Mouse (Mus musculus) limb, embryonic 14.5 days (tissue): ENCODE data around the gene Popdc3. TPM values are rescaled to one million over a fixed set of nuclear protein-coding genes. Genes with fewer than 3 reads are reported as not detected.
"Not testable (repeated sequence)": the region's sequence is repeated elsewhere in the genome, so short reads cannot be mapped to it uniquely, and the experiment has no call there.

ENCODE experiments used
- ATAC-seq: fragments of 200-750 bp; cut with Nextera tagmentation; 2 replicates; pipeline ENCODE4 v1.8.0; 2017; ENCODE audit warnings: low read depth, moderate number of reproducible peaks, moderate TSS enrichment; ENCODE audit not compliant: low FRiP score
- DNase-seq: peaks from one replicate; pipeline ENCODE4 v3.0.0-alpha.2; 2015; ENCODE audit warnings: low spot score
- H3K27ac ChIP-seq: fragments of 300-500 bp; sonication (generic); replicated peaks from 2 replicates; pipeline ENCODE4 v1.5.1; 2014; ENCODE audit warnings: low read depth, mild to moderate bottlenecking, low read length, moderate library complexity, mixed read lengths
- H3K27me3 ChIP-seq: fragments of 300-500 bp; sonication (generic); 2 replicates; pipeline ENCODE4 v1.6.1; 2014; ENCODE audit warnings: low read length, mixed read lengths; ENCODE audit not compliant: control insufficient read depth, insufficient read depth
- H3K36me3 ChIP-seq: fragments of 300-500 bp; sonication (generic); 2 replicates; pipeline ENCODE4 v1.6.1; 2014; ENCODE audit warnings: mild to moderate bottlenecking, low read length, moderate library complexity, mixed read lengths; ENCODE audit not compliant: control insufficient read depth, insufficient read depth
- H3K4me1 ChIP-seq: fragments of 300-500 bp; sonication (generic); 2 replicates; pipeline ENCODE4 v1.6.1; 2014; ENCODE audit warnings: antibody characterized with exemption, low read length, mixed read lengths; ENCODE audit not compliant: control insufficient read depth, insufficient read depth
- H3K4me2 ChIP-seq: fragments of 300-500 bp; sonication (generic); replicated peaks from 2 replicates; pipeline ENCODE4 v1.6.1; 2014; ENCODE audit warnings: low read depth, mild to moderate bottlenecking, low read length, moderate library complexity; ENCODE audit not compliant: severe bottlenecking
- H3K4me3 ChIP-seq: fragments of 300-500 bp; sonication (generic); replicated peaks from 2 replicates; pipeline ENCODE4 v1.5.1; 2014; ENCODE audit warnings: low read length
- H3K9ac ChIP-seq: fragments of 300-500 bp; sonication (generic); 2 replicates; pipeline ENCODE4 v1.6.1; 2014; ENCODE audit warnings: mild to moderate bottlenecking, low read depth, low read length, moderate library complexity; ENCODE audit not compliant: severe bottlenecking
- H3K9me3 ChIP-seq: fragments of 300-500 bp; sonication (generic); 2 replicates; pipeline ENCODE4 v1.6.1; 2016; ENCODE audit warnings: low read length; ENCODE audit not compliant: control insufficient read depth
- POLR2A ChIP-seq: fragments of 200-500 bp; IDR thresholded peaks from 2 replicates; pipeline ENCODE4 v1.8.0; 2012; ENCODE audit warnings: inconsistent platforms, mild to moderate bottlenecking, moderate library complexity, borderline replicate concordance; ENCODE audit not compliant: insufficient read depth, insufficient read length; ENCODE audit errors: extremely low read depth
- WGBS: fragments of 180-500 bp; shearing (Covaris S2); extraction: QIAGEN DNeasy Blood & Tissue Kit; methylation state at CpG from one replicate; pipeline ENCODE4 v1.1.7; 2014; 5-methylcytosine and 5-hydroxymethylcytosine counted together
- polyA plus RNA-seq, 2 experiments: library from polyadenylated mRNA; depleted of rRNA in 1 of 2; stranded (reverse) in 1 of 2; unstranded in 1 of 2; fragments of >200 nt; fragmentation: Nextera tagmentation in 1 of 2; extraction: Ambion mirVana in 1 of 2; gene quantifications; 2 replicates each; pipeline versions ENCODE4 v1.2.1 to v1.2.3; 2012 to 2014

Gene Popdc3
- polyA plus RNA-seq, 2 experiments = 1.9 to 2.5 TPM

DNA sequence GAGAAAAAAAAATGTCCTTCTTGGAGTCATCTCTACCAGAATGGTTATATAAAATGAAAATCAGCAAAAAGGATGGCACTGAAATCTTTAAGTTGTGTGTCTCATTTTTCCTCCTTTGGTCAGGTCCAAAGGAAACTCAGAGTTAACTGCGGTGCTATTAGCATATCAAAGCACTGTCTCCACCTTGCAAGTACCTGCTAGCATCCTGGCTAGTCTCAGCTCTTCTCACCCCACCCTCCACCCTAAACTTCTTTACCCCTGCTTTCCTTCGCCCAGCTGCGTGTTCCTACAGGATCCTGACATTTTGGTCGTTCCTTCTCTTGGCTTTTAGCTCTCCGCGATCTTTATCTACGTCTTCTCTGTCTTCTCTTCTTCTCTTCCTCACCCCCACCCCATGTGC, 110.5 kb downstream of the Popdc3 start:
- Histone ChIP-seq H3K27me3 (peaks cover 21% of the 10 kb centered on the region), H3K4me1 (peaks cover 3% of the 10 kb centered on the region), H3K4me2 (no peak overlapping the region), H3K9me3 (no peaks in the 10 kb centered on the region), H3K4me3 (no peak overlapping the region), H3K36me3 (no peaks in the 10 kb centered on the region), H3K27ac (no peak overlapping the region), H3K9ac (no peak overlapping the region)
- no peak for TF ChIP-seq POLR2A
- DNase-seq (no peak), ATAC-seq (no peak)
- WGBS = 36% methylated on average over 7 of the region's 7 CpGs

DNA sequence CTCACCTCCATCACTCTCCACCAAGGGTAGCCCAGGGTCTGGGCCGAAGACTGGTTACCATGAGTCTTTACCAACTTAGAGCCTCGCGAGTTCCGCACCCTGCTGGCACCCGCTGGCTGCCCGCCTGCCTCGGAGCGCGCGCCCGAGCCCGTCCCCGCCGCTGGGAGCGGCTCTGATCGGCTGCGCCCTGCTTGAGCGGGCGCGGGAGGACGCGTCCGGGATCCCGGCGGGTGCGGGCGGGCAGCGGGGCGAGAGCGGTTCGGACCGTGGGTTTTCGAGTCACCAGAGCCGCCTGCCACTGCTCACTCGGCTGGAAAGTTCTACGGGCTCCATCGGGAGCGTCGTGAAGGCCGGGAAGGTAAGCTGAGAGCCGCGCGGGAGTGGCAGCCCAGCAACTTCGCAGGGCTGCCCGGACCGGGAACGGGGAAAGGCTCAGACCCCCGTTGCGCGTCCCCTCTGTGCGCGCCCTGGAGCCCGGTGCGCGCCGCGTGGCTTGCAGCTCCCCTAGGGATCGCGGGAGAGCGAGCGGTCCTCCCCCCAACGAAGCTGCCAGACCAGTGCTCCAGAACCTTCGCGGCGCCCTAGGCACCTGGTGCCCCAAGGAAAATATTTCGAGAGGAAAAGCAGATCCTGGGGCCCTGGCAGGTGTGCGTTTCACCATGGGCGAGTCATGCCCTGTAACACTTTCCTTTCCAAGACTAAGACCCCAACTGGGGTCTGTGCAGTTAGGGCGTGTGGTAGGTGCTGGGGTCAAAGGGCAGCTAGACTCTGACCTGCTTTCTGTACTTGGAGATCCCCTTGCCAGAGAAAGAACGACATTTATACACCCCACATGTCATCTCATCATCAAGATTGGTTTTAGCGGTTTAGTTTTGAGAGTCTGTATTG, 111.6 kb downstream of the Popdc3 start:
- Histone ChIP-seq H3K4me3 (peak overlapping the region; percentile 61), H3K9me3 (no peaks in the 10 kb centered on the region), H3K4me1 (peaks cover 3% of the 10 kb centered on the region), H3K9ac (peak overlapping the region; percentile 62), H3K27me3 (peaks cover 21% of the 10 kb centered on the region), H3K4me2 (peak overlapping the region; percentile 96), H3K27ac (no peak overlapping the region), H3K36me3 (no peaks in the 10 kb centered on the region)
- DNase-seq (no peak), ATAC-seq (peak; percentile 71; the same call in 1 of the 2 replicates)
- TF ChIP-seq POLR2A = no peak
- WGBS = 1% methylated on average over 63 of the region's 71 CpGs

DNA sequence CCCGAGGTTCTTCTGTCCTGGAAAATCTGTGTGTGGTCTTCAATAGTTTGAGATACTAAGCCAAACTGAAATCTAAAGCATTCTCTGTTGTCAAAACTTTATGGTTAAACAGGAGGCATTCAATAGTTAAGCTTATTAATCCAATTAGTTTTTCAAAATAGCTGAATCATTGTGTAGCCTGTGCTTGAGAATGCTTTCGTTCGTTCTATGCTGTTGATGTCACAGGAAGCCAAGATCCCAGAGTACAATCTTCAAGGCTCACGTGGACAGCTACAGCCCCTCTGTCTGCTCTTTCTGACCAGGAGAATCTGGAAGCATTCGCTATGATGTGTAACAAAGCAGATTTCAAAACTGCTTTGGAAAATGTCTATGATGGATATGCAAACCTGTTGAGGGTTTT, 112.7 kb downstream of the Popdc3 start:
- Histone ChIP-seq H3K27ac (no peak overlapping the region), H3K27me3 (peaks cover 21% of the 10 kb centered on the region), H3K4me2 (no peak overlapping the region), H3K4me1 (peaks cover 3% of the 10 kb centered on the region), H3K4me3 (no peak overlapping the region), H3K36me3 (no peaks in the 10 kb centered on the region), H3K9me3 (no peaks in the 10 kb centered on the region), H3K9ac (no peak overlapping the region)
- no peak for TF ChIP-seq POLR2A
- ATAC-seq (no peak), DNase-seq (no peak)
- WGBS = 64% methylated on average over 5 of the region's 5 CpGs

DNA sequence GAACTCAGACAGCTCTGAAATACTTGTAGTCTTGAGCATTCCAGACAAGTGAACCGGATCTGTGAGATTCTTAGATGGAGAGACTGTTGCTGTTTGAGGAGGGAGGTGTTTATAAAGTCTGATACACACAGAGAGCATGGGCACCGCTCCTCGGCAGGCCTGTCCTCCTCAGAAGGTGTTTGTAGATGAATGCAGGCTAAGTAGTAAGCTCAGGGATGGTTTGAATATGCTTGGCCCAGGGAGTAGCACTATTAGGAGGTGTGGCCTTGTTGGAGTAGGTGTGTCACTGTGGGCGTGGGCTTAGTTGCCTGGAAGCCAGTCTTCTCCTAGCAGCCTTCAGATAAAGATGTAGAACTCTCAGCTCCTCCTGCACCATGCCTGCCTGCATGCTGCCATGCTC, 114.3 kb downstream of the Popdc3 start:
- not testable (repeated sequence) for H3K27ac ChIP-seq, H3K36me3 ChIP-seq, H3K4me1 ChIP-seq, H3K9me3 ChIP-seq, DNase-seq, H3K9ac ChIP-seq, ATAC-seq, H3K4me3 ChIP-seq, H3K4me2 ChIP-seq
- 57% methylated on average over 4 of the region's 4 CpGs for WGBS
- peaks cover 21% of the 10 kb centered on the region for H3K27me3 ChIP-seq

DNA sequence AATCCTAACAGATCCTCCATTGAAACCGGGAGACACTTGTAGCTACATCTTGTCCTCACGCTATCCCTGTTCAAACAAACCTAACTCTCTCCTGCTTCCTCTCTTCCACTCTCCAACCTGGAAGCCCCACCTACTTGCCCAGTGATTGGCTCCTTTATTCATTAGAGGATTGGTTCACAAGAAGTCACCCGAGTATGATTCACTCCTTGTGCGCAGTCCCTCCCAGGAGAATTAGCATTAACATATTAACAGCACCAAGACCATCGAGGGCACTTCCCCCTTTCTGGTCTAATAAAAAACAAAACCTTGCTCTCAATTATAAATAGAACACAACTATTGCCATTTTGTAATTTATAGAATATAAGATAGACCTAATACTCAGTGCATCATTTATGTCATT, 117.2 kb downstream of the Popdc3 start:
- WGBS = 79% methylated on average over 5 of the region's 5 CpGs
- H3K9me3 ChIP-seq = no peaks in the 10 kb centered on the region
- H3K36me3 ChIP-seq = no peaks in the 10 kb centered on the region
- no peak overlapping the region for H3K9ac ChIP-seq
- H3K27ac ChIP-seq = no peak overlapping the region
- ATAC-seq (no peak), DNase-seq (no peak)
- 0 out of 2 replicates have a peak, but pooled peaks cover 4% of the 10 kb centered on the region for H3K27me3 ChIP-seq
- no peak overlapping the region for H3K4me2 ChIP-seq
- TF ChIP-seq POLR2A = no peak
- no peak overlapping the region for H3K4me3 ChIP-seq
- no peaks in the 10 kb centered on the region for H3K4me1 ChIP-seq

DNA sequence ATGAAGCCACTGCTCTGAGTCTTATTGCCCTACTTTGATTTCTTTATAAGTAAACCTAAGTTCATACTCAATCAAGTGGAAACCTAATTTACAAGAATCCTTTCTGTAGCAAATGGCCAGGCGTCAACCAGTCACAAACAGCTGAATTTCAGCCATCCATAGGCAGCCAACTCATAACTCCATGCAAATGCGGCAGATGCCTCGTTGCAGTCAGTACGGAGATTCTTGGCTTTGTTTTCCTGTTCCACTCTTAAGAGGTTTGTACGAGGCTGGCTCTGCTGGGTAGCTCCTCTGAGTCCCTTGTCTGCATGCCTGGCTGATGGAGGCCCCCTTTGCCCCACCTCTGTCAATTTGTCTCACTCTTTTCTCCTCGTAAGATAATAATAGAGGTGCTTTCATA, 120.6 kb downstream of the Popdc3 start:
- TF ChIP-seq POLR2A = no peak
- no peak overlapping the region for H3K9ac ChIP-seq
- H3K27me3 ChIP-seq = no peaks in the 10 kb centered on the region
- H3K36me3 ChIP-seq = no peaks in the 10 kb centered on the region
- no peak for ATAC-seq
- H3K27ac ChIP-seq = no peak overlapping the region
- H3K9me3 ChIP-seq = no peaks in the 10 kb centered on the region
- no peak for DNase-seq
- H3K4me3 ChIP-seq = no peak overlapping the region
- WGBS = 77% methylated on average over 6 of the region's 6 CpGs
- no peaks in the 10 kb centered on the region for H3K4me1 ChIP-seq
- no peak overlapping the region for H3K4me2 ChIP-seq
